Mouse (Mus musculus) urinary bladder, postnatal 14 days (tissue): Measurements from ENCODE around the gene Tmem114.

Experiments
- DNase-seq: peaks from one replicate; pipeline ENCODE4 v3.0.0; 2021; ENCODE audit warnings: low spot score

Tmem114 gene

GRCm38 (mm10) chr16:8424971-8425330 is at the start of gene Tmem114:
Gene Tmem114, minus strand, starts transcription at chr16:8425136.
- DNase-seq, result peak; percentile 46

DNA sequence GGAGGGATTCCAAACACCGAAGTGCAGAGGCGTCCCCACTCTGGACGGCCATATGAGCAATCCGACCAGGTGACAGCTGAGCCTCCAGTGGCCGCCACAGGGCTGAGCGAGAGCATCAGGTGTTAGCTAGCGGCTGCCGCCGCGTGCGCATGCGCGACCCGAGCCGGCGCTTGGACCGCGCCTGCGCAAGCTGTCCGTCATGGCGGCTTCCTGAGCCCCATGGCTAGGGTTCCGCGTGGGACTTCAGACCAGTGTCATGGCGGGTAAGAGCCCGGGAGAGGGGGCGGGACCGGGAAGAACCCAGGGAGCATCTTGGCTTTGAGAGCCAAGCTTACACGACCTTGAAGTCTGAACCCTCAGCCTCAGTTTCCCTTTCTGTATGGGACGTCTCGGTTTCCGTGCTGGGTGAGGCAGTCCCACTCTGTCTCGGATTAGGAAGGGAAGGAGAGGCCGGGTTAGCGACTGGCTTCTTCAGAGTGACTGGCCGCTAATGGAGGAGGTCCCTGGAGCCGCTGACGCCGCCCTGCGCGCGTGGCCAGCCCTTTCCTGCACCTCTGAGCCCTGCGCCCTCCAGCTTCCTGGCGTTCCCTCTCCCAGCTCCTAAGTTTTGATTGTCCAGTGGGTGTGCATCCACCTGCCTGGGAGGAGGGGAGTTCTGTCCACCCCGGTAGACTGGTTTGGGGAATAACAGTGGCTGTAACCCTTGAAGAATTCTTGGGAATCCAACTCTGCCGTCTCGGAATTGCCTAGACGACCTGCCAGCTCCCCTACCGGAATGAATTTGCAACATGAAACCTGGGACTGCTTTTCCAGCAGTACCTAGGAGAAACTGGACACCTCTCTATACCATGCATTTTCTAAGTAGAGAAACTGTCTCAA is 45.9 kb upstream of the Tmem114 start, which contains the start of gene Mettl22:
TSS of gene Mettl22 (plus strand) at position 186 of the 879 bp plus-strand sequence.
- DNase-seq, result peak; percentile 90

- no peak for DNase-seq
Measured at GRCm38 (mm10) chr16:8470132-8470531, 45.2 kb upstream of the Tmem114 start.

DNA sequence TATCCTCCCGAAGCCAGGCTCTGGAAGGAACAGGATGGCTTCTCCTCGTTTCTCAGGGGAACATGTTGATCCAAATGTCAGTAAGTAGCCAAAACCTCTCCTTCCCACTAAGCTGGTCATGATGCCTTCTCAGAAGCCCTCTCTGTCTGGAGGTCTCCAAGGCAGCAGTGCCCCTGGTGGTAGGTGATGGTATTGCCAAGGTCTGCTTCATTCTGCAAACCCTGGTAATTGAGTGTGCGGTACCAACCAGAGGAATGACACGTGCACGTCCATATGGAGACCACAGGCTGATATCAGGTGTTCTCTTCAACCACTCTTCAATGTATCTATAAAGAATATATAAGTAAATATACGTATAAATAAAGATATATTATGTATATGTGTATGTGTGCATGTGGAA is 34.2 kb upstream of the Tmem114 start:
- DNase-seq, result peak; percentile 53

DNA sequence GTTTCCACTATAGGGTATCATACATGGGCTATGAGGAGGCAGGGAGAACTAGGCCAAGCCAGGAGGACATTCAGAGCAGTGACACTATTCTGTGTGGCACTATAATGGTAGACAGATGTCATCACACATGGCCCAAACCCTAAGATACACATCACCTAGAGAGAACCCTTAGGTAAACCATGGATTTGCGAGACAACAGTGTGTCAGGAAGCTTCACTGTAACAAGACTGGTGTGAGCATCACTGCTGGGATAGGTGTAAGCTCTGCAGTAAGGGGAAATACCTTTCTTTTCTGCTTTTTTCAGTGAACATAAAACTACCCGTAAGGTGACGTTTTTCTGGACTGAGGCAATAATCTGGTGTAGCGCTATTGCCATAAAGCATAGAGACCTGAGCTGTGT is 33.5 kb upstream of the Tmem114 start:
- DNase-seq, result no peak

DNA sequence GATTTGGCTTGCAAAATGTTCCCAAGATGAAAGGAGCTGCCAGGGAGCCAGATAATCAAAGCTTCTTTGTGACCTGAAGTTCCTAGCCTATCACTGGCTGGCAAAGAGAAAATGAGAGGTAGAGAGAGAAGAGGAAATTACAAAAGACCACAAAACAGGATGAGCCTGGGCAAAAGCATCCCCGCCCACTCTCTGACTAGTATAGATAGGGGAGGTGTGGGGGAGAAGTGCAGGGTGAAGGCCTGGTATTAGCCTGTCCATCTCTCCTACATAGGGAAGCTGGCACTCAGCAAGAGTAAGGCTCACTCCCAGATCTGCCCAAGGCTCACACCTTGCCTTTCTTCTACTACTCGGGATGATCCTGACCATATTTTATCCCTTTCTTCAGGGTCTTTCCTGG is 30.3 kb upstream of the Tmem114 start:
- DNase-seq, result no peak

- no peak for DNase-seq
Measured at GRCm38 (mm10) chr16:8453301-8453700, 28.4 kb upstream of the Tmem114 start.

DNA sequence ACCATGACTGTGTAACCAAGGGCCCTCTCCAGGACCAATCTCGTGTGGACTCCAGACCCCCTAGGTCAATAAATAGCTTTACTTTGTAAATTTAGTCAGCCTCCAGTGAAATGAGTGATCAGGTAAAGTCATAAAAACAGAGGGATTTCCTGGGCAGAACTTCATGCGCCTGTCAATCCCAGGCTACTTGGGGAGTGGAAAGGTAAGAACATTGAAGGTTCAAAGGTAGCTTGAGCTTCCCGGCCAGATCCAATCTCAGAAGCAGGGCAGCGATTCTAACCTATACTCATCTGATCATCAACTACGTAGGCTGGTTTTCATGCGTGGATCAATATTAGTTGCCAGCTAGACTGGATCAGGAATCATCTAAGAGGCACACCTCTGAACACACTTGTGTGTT is 21.3 kb upstream of the Tmem114 start:
- DNase-seq, result no peak

GRCm38 (mm10) chr16:8444911-8445310 is 20.0 kb upstream of the Tmem114 start:
- DNase-seq, result no peak

GRCm38 (mm10) chr16:8432616-8433015 is 7.7 kb upstream of the Tmem114 start:
- DNase-seq, result no peak

- DNase-seq, result no peak
Measured at GRCm38 (mm10) chr16:8429531-8429930, 4.6 kb upstream of the Tmem114 start.

GRCm38 (mm10) chr16:8425736-8426135 is 800 bp upstream of the Tmem114 start:
- no peak for DNase-seq

DNA sequence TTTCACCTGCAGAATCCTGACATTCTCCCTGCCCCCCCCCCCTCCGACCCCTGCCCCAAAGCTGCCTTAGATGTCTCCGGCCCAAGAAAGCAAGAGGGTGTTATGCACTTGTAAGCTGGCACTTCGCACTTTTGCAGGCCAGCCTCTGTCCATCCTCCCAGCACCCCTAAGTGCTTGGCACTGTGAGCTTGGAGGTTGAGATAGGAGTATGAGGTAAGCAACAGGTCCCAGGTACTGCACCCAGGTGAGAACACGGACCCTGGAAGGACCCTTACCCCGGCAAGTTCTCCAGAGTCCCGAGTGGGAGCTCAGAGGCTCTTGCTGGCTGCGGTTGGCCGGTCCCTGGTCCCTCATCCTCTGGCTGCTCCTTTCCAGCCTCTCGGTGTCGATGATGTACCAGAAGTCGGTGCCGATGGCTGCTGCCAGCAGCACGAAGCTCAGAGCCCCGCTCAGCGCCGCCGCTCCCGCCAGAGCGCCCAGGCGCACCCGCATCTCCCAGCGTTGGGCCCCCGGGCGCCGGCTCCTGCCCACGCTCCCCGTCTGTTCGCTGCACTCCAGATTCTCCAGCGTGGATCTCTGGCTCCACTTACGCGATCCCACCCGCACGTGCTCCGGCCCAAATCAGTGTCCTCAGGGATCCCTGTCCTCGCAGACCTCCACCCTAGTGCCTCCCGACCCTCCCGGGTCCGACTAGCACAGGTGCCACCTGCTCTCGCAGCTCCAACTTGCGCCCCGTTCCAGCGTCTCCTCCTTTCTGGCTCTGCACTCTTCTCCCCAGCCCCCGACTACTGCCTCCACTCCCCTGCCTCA is 570 bp downstream of the Tmem114 start:
- DNase-seq, result no peak

DNA sequence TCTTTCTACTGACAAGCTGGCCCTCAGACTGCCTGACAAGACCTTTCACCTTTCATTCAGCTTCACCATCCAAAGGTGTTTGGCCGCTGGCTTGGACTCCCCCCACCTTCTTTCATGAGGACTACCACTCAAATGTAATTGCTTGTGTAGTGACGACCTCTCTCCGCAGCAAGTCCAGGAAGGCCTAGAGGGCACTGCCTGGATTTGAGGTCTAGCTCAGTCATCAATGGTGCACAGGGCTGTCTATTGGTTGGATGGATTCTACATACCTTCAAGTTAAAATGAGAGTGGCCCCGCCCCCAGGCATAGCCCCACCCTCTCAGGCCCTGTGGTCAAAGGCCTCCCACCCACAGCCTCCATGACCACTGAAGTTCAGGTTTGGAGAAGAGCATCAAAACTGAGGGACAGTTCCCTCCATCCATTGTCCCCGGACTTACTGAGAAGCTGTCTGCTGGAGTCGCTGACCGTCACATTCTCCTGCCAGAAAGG is 1.3 kb downstream of the Tmem114 start:
- no peak for DNase-seq

GRCm38 (mm10) chr16:8420842-8421241 is 4.1 kb downstream of the Tmem114 start:
- DNase-seq, result no peak

DNA sequence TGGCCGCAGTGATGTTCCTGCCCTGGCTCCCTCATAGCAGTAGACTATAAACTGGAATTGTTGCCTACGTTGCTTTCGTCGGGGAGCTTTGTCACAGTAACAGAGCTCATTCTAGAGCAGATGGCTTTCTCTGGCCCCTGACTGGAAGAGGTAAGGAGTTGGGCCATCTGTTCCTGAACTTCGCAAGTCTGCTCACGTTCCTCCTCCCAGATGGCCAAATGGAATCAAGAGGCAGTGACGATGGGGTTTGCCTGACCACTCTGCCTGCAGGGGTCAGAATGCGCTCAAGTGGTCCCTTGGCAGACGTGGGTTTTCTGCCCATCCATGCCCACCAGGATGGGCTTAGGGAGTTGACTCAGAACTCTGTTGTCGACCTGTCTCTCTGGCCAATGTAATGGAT is 4.6 kb downstream of the Tmem114 start:
- no peak for DNase-seq

DNA sequence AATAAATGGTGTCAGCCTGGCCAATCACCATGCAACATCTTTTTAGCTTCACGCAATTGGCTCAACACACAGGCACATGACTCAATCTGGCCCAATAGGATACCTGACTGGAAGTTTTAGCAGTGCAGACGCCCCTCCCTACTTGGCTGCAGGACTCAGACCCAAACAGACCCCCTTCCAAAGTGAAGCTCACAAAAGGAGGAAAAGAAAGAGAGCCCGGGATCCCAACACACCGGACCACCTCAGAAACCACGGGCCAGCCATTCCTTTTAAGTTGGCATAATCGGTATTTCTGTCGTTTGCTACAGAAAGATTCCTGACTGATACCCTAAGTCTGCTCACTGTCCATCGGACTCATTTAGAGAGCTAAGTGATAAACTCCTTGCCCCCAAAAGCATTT is 5.3 kb downstream of the Tmem114 start:
- DNase-seq, result no peak

DNA sequence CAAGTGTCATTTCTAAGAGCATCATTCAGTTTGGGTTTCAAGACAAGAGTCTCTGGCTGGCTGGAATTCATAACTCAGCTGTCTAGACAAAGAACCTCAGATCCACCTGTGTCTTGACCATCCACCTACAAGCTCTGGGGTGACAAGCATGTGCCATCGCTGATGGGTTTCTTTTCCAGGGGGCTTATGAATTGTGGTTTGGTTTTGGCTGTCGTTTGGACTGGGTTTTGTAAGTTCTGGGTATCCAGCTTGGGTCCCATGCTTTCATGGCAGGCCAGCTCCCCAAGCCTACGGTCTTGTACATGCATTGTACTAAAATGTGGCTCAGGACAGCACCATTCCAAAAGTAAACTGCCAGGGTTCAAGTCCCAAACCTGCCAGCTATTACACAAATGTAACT is 6.8 kb downstream of the Tmem114 start:
- no peak for DNase-seq

- DNase-seq, result no peak
Measured at GRCm38 (mm10) chr16:8417011-8417720, 7.8 kb downstream of the Tmem114 start.

- DNase-seq, result no peak
Measured at GRCm38 (mm10) chr16:8415996-8416395, 8.9 kb downstream of the Tmem114 start.

DNA sequence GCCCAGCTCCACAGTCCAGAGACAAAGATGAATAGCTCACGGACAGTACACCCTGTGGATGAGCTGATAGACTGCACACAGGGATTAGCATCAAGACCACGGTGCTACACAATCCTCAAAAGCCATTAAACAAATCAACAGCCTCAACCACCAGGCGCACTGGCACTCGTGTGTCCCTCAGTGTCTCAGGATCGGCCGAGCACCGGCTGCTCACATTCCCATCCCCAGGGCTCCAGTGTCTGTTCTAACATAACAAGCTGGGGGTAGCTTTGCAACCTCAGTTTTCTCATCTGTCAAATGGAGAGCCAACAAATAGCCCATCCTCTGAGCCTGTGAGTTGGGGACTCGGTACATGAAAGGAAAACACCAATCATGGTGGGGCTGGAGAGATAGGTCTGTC is 11.5 kb downstream of the Tmem114 start:
- no peak for DNase-seq

- DNase-seq, result no peak
Measured at GRCm38 (mm10) chr16:8412213-8412612, 12.7 kb downstream of the Tmem114 start.
